ENCODE assay signal across 26 mouse cellular contexts in the genomic region with DNA sequence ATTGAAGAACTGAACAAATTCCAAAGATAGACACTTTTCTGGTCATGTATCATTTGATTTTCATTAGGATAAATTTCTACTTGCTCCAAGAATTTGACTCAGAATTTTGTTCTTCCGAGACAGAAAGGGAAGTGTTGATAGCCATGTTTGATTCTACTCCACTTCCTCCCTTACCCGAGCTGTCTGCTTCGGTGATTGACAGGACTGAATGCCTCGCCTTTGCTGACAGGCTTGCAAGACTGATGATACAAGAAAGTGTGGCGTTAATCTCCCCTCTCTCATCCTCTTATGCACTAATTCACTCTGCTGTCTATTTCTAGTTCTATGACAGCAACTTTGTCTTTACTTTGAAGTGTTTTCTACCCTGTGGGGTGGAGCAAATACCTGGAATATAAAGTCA.
"Had no signal": no experiment of that assay in that cellular context is flagged by ENCODE, and none has a peak within 500 bp of the region (broad histone marks: within the 10 kb centered on the region; RNA-seq: fewer than 3 reads in every experiment).

No protein-coding gene starts in this region.

- H3K36me3 ChIP-seq: heart, embryonic 10.5 days; heart, embryonic 12.5 days; hindbrain, embryonic 10.5 days; hindbrain, embryonic 12.5 days; intestine, embryonic 15.5 days had no signal

- H3K9me3 ChIP-seq: heart, embryonic 10.5 days; heart, embryonic 12.5 days; hindbrain, embryonic 10.5 days; hindbrain, embryonic 12.5 days; intestine, embryonic 15.5 days; limb, embryonic 10.5 days; limb, embryonic 12.5 days had no signal

- H3K4me1 ChIP-seq: heart, embryonic 10.5 days; heart, embryonic 12.5 days; hindbrain, embryonic 10.5 days; hindbrain, embryonic 12.5 days; intestine, embryonic 15.5 days; limb, embryonic 10.5 days; limb, embryonic 12.5 days had no signal

- H3K4me3 ChIP-seq: gastrocnemius, adult 2 months; heart, embryonic 10.5 days; heart, embryonic 12.5 days; hindbrain, embryonic 10.5 days; hindbrain, embryonic 12.5 days; intestine, embryonic 15.5 days; layer of hippocampus, adult 2 months; left cerebral cortex, adult 2 months; limb, embryonic 10.5 days; limb, embryonic 12.5 days had no signal

- ATAC-seq: hindbrain, embryonic 16.5 days; inflammation-experienced regulatory T-cells, adult 6 months; intestine, embryonic 15.5 days; intestine, postnatal 0 days had no signal

- H3K4me2 ChIP-seq: heart, embryonic 12.5 days; hindbrain, embryonic 12.5 days; hindbrain, embryonic 14.5 days; intestine, embryonic 15.5 days; limb, embryonic 12.5 days; liver, embryonic 11.5 days had no signal

- H3K27me3 ChIP-seq: heart, embryonic 12.5 days; hindbrain, embryonic 12.5 days; intestine, embryonic 15.5 days; limb, embryonic 12.5 days had no signal

- H3K9ac ChIP-seq: heart, embryonic 12.5 days; hindbrain, embryonic 12.5 days; hindbrain, embryonic 14.5 days; intestine, embryonic 15.5 days; limb, embryonic 12.5 days had no signal

- DNase-seq: gastrocnemius, adult 2 months; gastrocnemius, postnatal 10 days; gastrocnemius, postnatal 25 days; heart, adult 18-20 months; heart, postnatal 10 days; heart, postnatal 4 days; kidney, adult 18-20 months; kidney, adult 8-10 months; kidney, postnatal 10 days; kidney, postnatal 25 days; kidney, postnatal 4 days; liver had no signal

- H3K27ac ChIP-seq: gastrocnemius, adult 2 months; heart, embryonic 10.5 days; hindbrain, embryonic 10.5 days; hindbrain, embryonic 12.5 days; hindbrain, embryonic 14.5 days; intestine, embryonic 15.5 days; layer of hippocampus, adult 2 months; left cerebral cortex, adult 2 months; limb, embryonic 10.5 days; limb, embryonic 12.5 days had no signal
